Mouse (Mus musculus): ENCODE results near the gene Chrm3. TPM values are rescaled to one million over a fixed set of nuclear protein-coding genes. Genes with fewer than 3 reads are reported as not detected.

The Chrm3 gene
- polyA plus RNA-seq, 1 experiment from 2014 or later = 3.2 TPM

GRCm38 (mm10) chr13:10045651-10046350 lies 314.8 kb downstream of the Chrm3 start:
- H3K4me3 ChIP-seq (replicated peaks; ENCODE audit: low read length) = no peak overlapping the region
- no peaks in the 10 kb centered on the region for H3K4me1 ChIP-seq (ENCODE audit: control insufficient read depth, insufficient read depth, low read length)
- ATAC-seq (ENCODE audit: insufficient read depth, low FRiP score) = peak; percentile 37; the same call in 1 of the 2 replicates
- H3K4me2 ChIP-seq (ENCODE audit: low read depth, low read length) = no peak overlapping the region
- no peak overlapping the region for H3K27ac ChIP-seq (ENCODE audit: low read length)
- no peaks in the 10 kb centered on the region for H3K9me3 ChIP-seq (replicated peaks; ENCODE audit: control insufficient read depth, low read length)
- no peaks in the 10 kb centered on the region for H3K27me3 ChIP-seq (ENCODE audit: control insufficient read depth, insufficient read depth, low read length)
- 57% methylated on average over 7 of the region's 7 CpGs for WGBS
- no peaks in the 10 kb centered on the region for H3K36me3 ChIP-seq (ENCODE audit: control insufficient read depth, insufficient read depth, low read length)
- H3K9ac ChIP-seq (ENCODE audit: low read length) = no peak overlapping the region

- H3K9me3 ChIP-seq (replicated peaks; ENCODE audit: control insufficient read depth, low read length) = no peaks in the 10 kb centered on the region
- H3K4me3 ChIP-seq (replicated peaks; ENCODE audit: low read length) = no peak overlapping the region
- no peaks in the 10 kb centered on the region for H3K36me3 ChIP-seq (ENCODE audit: control insufficient read depth, insufficient read depth, low read length)
- H3K27me3 ChIP-seq (ENCODE audit: control insufficient read depth, insufficient read depth, low read length) = no peaks in the 10 kb centered on the region
- H3K4me1 ChIP-seq (ENCODE audit: control insufficient read depth, insufficient read depth, low read length) = no peaks in the 10 kb centered on the region
- H3K4me2 ChIP-seq (ENCODE audit: low read depth, low read length) = no peak overlapping the region
- WGBS = 64% methylated on average over 4 of the region's 4 CpGs
- ATAC-seq (ENCODE audit: insufficient read depth, low FRiP score) = no peak
- H3K27ac ChIP-seq (ENCODE audit: low read length) = no peak overlapping the region
- no peak overlapping the region for H3K9ac ChIP-seq (ENCODE audit: low read length)
Observed at GRCm38 (mm10) chr13:10044084-10044483, 316.6 kb downstream of the Chrm3 start.

DNA sequence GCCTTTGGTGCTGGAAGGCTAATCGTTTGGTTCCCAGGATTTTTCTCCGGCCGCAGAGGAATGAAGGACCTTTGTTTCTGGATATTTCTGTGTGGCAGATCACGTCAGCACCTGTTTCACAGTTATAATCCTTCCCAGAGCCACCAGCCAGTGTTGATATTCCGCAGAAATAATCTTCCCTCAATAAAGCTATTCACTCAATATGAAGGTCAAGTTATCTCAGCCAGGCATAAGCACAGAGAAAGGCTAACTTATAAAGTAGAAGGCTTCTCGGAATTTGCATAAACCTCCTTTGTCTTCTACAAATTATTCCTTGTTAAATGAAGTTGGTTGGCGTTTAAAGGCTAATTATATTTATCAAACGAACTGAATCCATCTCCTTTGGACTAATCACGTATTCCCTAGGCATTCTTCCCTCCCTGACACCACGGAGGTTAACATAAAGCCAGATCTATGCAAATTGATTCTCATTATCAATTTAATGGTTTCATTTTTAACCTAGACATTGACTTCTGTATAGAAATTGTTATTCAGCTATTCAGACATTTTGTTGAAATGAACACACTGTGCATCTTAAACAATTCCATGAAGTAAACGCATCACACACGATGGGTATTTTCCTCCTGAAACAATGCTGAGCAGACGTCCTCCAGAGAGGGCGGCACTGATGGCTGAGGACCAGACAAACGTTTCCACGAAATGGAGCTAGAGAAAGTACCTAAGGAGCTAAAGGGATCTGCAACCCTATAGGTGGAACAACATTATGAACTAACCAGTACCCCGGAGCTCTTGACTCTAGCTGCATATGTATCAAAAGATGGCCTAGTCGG lies 326.9 kb downstream of the Chrm3 start:
- ATAC-seq (ENCODE audit: insufficient read depth, low FRiP score) = no peak
- Histone ChIP-seq H3K4me1 (ENCODE audit: control insufficient read depth, insufficient read depth, low read length) (no peaks in the 10 kb centered on the region), H3K4me3 (replicated peaks; ENCODE audit: low read length) (no peak overlapping the region), H3K27ac (ENCODE audit: low read length) (no peak overlapping the region), H3K9me3 (replicated peaks; ENCODE audit: control insufficient read depth, low read length) (no peaks in the 10 kb centered on the region), H3K36me3 (ENCODE audit: control insufficient read depth, insufficient read depth, low read length) (no peaks in the 10 kb centered on the region), H3K9ac (ENCODE audit: low read length) (no peak overlapping the region), H3K4me2 (ENCODE audit: low read depth, low read length) (no peak overlapping the region), H3K27me3 (ENCODE audit: control insufficient read depth, insufficient read depth, low read length) (no peaks in the 10 kb centered on the region)
- 76% methylated on average over 18 of the region's 18 CpGs for WGBS

DNA sequence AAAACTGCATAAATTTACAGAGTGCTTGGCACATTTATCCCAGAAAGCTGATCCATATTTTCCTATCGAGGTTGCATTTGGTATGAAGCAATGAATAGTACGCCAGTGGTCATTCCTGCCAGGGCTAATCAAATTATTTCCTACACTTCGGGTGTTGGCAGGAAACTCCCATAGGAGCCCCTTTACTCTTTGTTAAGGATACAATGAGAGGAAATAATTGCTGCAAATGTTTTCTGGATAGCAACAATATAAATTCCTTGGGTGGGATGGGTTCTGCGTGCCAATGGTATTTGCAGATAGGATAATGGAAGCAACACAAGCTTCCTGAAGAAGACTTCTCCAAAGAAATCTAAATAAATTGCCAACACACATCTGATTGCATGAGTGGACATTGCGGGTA lies 329.1 kb downstream of the Chrm3 start:
- Histone ChIP-seq H3K4me3 (replicated peaks; ENCODE audit: low read length) (no peak overlapping the region), H3K9me3 (replicated peaks; ENCODE audit: control insufficient read depth, low read length) (no peaks in the 10 kb centered on the region), H3K4me2 (ENCODE audit: low read depth, low read length) (no peak overlapping the region), H3K27me3 (ENCODE audit: control insufficient read depth, insufficient read depth, low read length) (no peaks in the 10 kb centered on the region), H3K36me3 (ENCODE audit: control insufficient read depth, insufficient read depth, low read length) (no peaks in the 10 kb centered on the region), H3K4me1 (ENCODE audit: control insufficient read depth, insufficient read depth, low read length) (no peaks in the 10 kb centered on the region), H3K9ac (ENCODE audit: low read length) (no peak overlapping the region), H3K27ac (ENCODE audit: low read length) (no peak overlapping the region)
- 72% methylated on average over 5 of the region's 5 CpGs for WGBS
- ATAC-seq (ENCODE audit: insufficient read depth, low FRiP score) = no peak

DNA sequence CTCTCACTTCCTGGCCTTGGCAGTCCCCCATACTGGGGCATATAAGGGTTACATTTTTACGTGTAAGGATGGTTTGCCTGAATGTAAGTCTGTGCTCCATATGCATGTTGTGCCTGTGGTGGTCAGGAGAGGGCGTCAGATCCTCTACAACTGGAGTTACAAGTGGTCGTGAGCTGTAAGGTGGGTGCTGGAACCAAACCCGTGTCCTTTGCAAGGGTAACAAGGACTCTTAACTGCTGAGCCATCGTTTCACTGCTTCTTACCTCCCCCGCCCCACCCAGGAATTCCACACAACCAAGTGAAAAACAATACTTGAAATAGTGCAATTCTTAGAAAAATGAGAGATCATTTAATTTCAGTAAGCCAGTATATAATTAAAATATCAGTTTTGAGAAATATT lies 330.7 kb downstream of the Chrm3 start:
- 87% methylated on average over 6 of the region's 6 CpGs for WGBS
- ATAC-seq (ENCODE audit: insufficient read depth, low FRiP score) = no peak
- Histone ChIP-seq H3K9me3 (replicated peaks; ENCODE audit: control insufficient read depth, low read length) (no peaks in the 10 kb centered on the region), H3K27me3 (ENCODE audit: control insufficient read depth, insufficient read depth, low read length) (no peaks in the 10 kb centered on the region), H3K36me3 (ENCODE audit: control insufficient read depth, insufficient read depth, low read length) (no peaks in the 10 kb centered on the region), H3K9ac (ENCODE audit: low read length) (no peak overlapping the region), H3K4me1 (ENCODE audit: control insufficient read depth, insufficient read depth, low read length) (no peaks in the 10 kb centered on the region), H3K27ac (ENCODE audit: low read length) (no peak overlapping the region), H3K4me3 (replicated peaks; ENCODE audit: low read length) (no peak overlapping the region), H3K4me2 (ENCODE audit: low read depth, low read length) (no peak overlapping the region)

DNA sequence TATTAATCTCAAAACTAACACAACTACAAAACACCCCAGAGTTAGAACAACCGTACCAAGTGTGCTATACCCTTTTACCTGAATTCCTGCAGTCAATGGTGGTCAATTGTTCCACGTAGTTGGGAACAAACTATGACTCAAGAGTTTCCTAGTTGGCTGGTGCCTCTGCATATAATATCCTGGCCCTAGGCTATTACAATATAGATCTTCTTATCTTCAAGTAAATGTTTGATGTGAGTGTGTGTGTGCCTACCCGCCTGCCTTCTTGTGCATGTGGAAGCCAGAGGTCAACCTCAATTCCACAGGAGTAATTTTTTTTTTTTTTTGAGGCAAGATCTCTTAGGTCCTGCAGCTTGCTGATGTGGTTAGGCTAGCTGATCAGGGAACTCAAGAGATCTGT lies 335.5 kb downstream of the Chrm3 start:
- Histone ChIP-seq H3K27ac (ENCODE audit: low read length) (no peak overlapping the region), H3K9ac (ENCODE audit: low read length) (no peak overlapping the region), H3K4me2 (ENCODE audit: low read depth, low read length) (no peak overlapping the region), H3K9me3 (replicated peaks; ENCODE audit: control insufficient read depth, low read length) (no peaks in the 10 kb centered on the region), H3K36me3 (ENCODE audit: control insufficient read depth, insufficient read depth, low read length) (no peaks in the 10 kb centered on the region), H3K4me3 (replicated peaks; ENCODE audit: low read length) (no peak overlapping the region), H3K27me3 (ENCODE audit: control insufficient read depth, insufficient read depth, low read length) (no peaks in the 10 kb centered on the region), H3K4me1 (ENCODE audit: control insufficient read depth, insufficient read depth, low read length) (no peaks in the 10 kb centered on the region)
- 70% methylated on average over 3 of the region's 3 CpGs for WGBS
- ATAC-seq (ENCODE audit: insufficient read depth, low FRiP score) = no peak

- WGBS = 80% methylated on average over 2 of the region's 2 CpGs
- H3K36me3 ChIP-seq (ENCODE audit: control insufficient read depth, insufficient read depth, low read length) = no peaks in the 10 kb centered on the region
- no peak overlapping the region for H3K9ac ChIP-seq (ENCODE audit: low read length)
- H3K9me3 ChIP-seq (replicated peaks; ENCODE audit: control insufficient read depth, low read length) = no peaks in the 10 kb centered on the region
- H3K4me2 ChIP-seq (ENCODE audit: low read depth, low read length) = no peak overlapping the region
- H3K27me3 ChIP-seq (ENCODE audit: control insufficient read depth, insufficient read depth, low read length) = no peaks in the 10 kb centered on the region
- no peak for ATAC-seq (ENCODE audit: insufficient read depth, low FRiP score)
- H3K27ac ChIP-seq (ENCODE audit: low read length) = no peak overlapping the region
- no peak overlapping the region for H3K4me3 ChIP-seq (replicated peaks; ENCODE audit: low read length)
- no peaks in the 10 kb centered on the region for H3K4me1 ChIP-seq (ENCODE audit: control insufficient read depth, insufficient read depth, low read length)
Observed at GRCm38 (mm10) chr13:10023112-10023511, 337.5 kb downstream of the Chrm3 start.

- Histone ChIP-seq H3K27me3 (ENCODE audit: control insufficient read depth, insufficient read depth, low read length) (no peaks in the 10 kb centered on the region), H3K27ac (ENCODE audit: low read length) (no peak overlapping the region), H3K4me2 (ENCODE audit: low read depth, low read length) (no peak overlapping the region), H3K9ac (ENCODE audit: low read length) (no peak overlapping the region), H3K36me3 (ENCODE audit: control insufficient read depth, insufficient read depth, low read length) (no peaks in the 10 kb centered on the region), H3K4me3 (replicated peaks; ENCODE audit: low read length) (no peak overlapping the region), H3K4me1 (ENCODE audit: control insufficient read depth, insufficient read depth, low read length) (no peaks in the 10 kb centered on the region), H3K9me3 (replicated peaks; ENCODE audit: control insufficient read depth, low read length) (no peaks in the 10 kb centered on the region)
- no peak for ATAC-seq (ENCODE audit: insufficient read depth, low FRiP score)
- 40% methylated on average over 1 of the region's 1 CpGs for WGBS
Observed at GRCm38 (mm10) chr13:10019252-10019651, 341.4 kb downstream of the Chrm3 start.

- H3K4me3 ChIP-seq (replicated peaks; ENCODE audit: low read length) = no peak overlapping the region
- no peaks in the 10 kb centered on the region for H3K9me3 ChIP-seq (replicated peaks; ENCODE audit: control insufficient read depth, low read length)
- no peaks in the 10 kb centered on the region for H3K27me3 ChIP-seq (ENCODE audit: control insufficient read depth, insufficient read depth, low read length)
- peak; percentile 66; the same call in 1 of the 2 replicates for ATAC-seq (ENCODE audit: insufficient read depth, low FRiP score)
- no peak overlapping the region for H3K4me2 ChIP-seq (ENCODE audit: low read depth, low read length)
- H3K27ac ChIP-seq (ENCODE audit: low read length) = peak overlapping the region; percentile 38
- H3K36me3 ChIP-seq (ENCODE audit: control insufficient read depth, insufficient read depth, low read length) = no peaks in the 10 kb centered on the region
- WGBS = 57% methylated on average over 4 of the region's 4 CpGs
- H3K4me1 ChIP-seq (ENCODE audit: control insufficient read depth, insufficient read depth, low read length) = no peaks in the 10 kb centered on the region
- no peak overlapping the region for H3K9ac ChIP-seq (ENCODE audit: low read length)
Observed at GRCm38 (mm10) chr13:10002916-10003315, 357.7 kb downstream of the Chrm3 start.
